ENCODE assay signal across 10 mouse cellular contexts in the genomic region with DNA sequence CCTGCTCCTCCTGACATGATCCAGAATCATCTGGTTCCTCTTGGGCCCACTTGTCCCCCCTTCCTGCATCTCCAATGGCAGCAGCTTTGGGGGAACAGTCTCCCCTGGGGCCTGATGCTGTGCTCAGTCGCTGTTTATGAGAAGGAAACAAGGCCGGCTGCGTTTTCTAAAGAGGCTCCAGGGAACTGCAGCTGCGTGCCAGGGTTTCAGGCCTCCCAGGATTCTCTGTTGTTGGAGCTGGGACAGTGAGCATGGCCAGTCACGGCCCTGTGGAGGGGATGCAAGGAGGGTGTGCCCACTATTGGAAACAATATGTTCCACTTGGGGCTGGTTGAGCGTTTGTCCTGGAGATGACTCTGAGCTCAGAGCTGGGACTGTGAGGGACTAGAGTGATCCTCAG. TPM values are rescaled to one million over a fixed set of nuclear protein-coding genes. Genes with fewer than 3 reads are reported as not detected.
"Had no signal": no experiment of that assay in that cellular context is flagged by ENCODE, and none has a peak within 500 bp of the region (broad histone marks: within the 10 kb centered on the region; RNA-seq: fewer than 3 reads in every experiment).

No protein-coding gene starts in this region.

- H3K27me3 ChIP-seq: liver, embryonic 15.5 days had no signal

- H3K4me3 ChIP-seq: liver, embryonic 15.5 days had no signal

- H3K9me3 ChIP-seq: liver, embryonic 15.5 days had no signal

- H3K9ac ChIP-seq: liver, embryonic 15.5 days had no signal

- H3K4me1 ChIP-seq: liver, embryonic 15.5 days had no signal

- H3K4me2 ChIP-seq: liver, embryonic 11.5 days; liver, embryonic 15.5 days had no signal

- H3K27ac ChIP-seq: liver, embryonic 15.5 days; stomach, postnatal 0 days had no signal

- ATAC-seq: lung, postnatal 0 days; midbrain, embryonic 16.5 days had no signal

- H3K36me3 ChIP-seq: liver, embryonic 15.5 days had no signal

- DNase-seq: kidney, postnatal 25 days; lung, adult 2 months; lung, postnatal 36 days; thymus, postnatal 4 days had no signal

RNA-seq across cellular contexts. Expression of a gene that starts 17.9 kb away (rescaled TPM):
- total RNA-seq: megakaryocyte progenitor cell, adult 5-6 weeks had no signal
- polyA plus RNA-seq: liver, embryonic 15.5 days had no signal
